In genomic region chr11:66042531-66042930, GRCm38 (mm10) we compare ENCODE assay signal across 19 mouse cellular contexts.
"Had no signal": no experiment of that assay in that cellular context is flagged by ENCODE, and none has a peak within 500 bp of the region (broad histone marks: within the 10 kb centered on the region; RNA-seq: fewer than 3 reads in every experiment).

No protein-coding gene starts in this region.

- ATAC-seq: hindbrain, embryonic 16.5 days; intestine, embryonic 15.5 days; liver, embryonic 12.5 days had no signal

- H3K27ac ChIP-seq: intestine, embryonic 15.5 days; kidney, postnatal 0 days; left cerebral cortex, adult 2 months; limb, embryonic 10.5 days; liver, embryonic 12.5 days; liver, embryonic 15.5 days; macrophage; midbrain, embryonic 10.5 days had no signal

- DNase-seq: layer of hippocampus, postnatal 36 days; liver; lung, adult 18-20 months; lung, postnatal 10 days; midbrain, embryonic 14.5 days; thymus, adult 18-20 months; thymus, postnatal 36 days had no signal

- H3K4me3 ChIP-seq: intestine, embryonic 15.5 days; left cerebral cortex, adult 2 months; limb, embryonic 10.5 days; limb, embryonic 13.5 days; liver, embryonic 12.5 days; liver, embryonic 15.5 days; lung, embryonic 15.5 days; megakaryocyte, embryonic 14.5 days; midbrain, embryonic 10.5 days had no signal

- H3K9ac ChIP-seq: intestine, embryonic 15.5 days; limb, embryonic 13.5 days; liver, embryonic 12.5 days; liver, embryonic 15.5 days; lung, embryonic 15.5 days had no signal

- H3K4me1 ChIP-seq: liver, embryonic 12.5 days; liver, embryonic 15.5 days; megakaryocyte, embryonic 14.5 days; midbrain, embryonic 10.5 days had no signal

- H3K36me3 ChIP-seq: intestine, embryonic 15.5 days; limb, embryonic 10.5 days; limb, embryonic 13.5 days; liver, embryonic 12.5 days; liver, embryonic 15.5 days; lung, embryonic 15.5 days; midbrain, embryonic 10.5 days had no signal

- H3K27me3 ChIP-seq: intestine, embryonic 15.5 days; liver, embryonic 12.5 days; liver, embryonic 15.5 days; lung, embryonic 15.5 days; megakaryocyte, embryonic 14.5 days had no signal

- H3K9me3 ChIP-seq: intestine, embryonic 15.5 days; limb, embryonic 10.5 days; limb, embryonic 13.5 days; liver, embryonic 12.5 days; liver, embryonic 15.5 days; lung, embryonic 15.5 days; megakaryocyte, embryonic 14.5 days; midbrain, embryonic 10.5 days had no signal

- H3K4me2 ChIP-seq: intestine, embryonic 15.5 days; liver, embryonic 12.5 days; liver, embryonic 15.5 days had no signal
